8 mouse cellular contexts compared by ENCODE assay signal in the genomic region with DNA sequence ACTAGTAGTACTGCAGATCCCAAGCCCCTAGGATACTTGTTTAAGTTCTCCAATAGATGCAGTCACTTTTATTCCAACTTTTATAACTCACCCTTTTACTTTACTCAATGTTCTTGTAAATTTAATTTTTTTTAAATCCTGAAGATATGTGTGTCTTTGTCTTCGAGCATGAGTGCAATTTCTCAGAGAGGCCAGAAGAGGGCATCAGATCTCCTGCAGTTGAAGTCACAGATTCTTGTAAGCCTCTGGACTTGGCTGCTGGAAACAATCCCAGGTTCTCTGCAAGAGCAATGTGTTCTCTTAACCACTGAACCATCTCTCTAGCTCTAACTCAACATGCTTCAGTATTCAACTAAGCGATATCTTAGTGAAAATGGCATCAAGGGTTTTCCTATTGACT.
DNase-seq lines count a peak whose midpoint lies in the region; ATAC-seq and TF ChIP-seq lines count a peak whose summit lies in the region.

No protein-coding gene starts in this region.

- TF ChIP-seq EP300 in liver, embryonic 14.5 days (IDR thresholded peaks at IDR 0.05; ENCODE audit: low read depth), result no peak

- WGBS in forebrain, postnatal 0 days, result 73% methylated on average over 2 of the region's 2 CpGs
- 66% methylated on average over 2 of the region's 2 CpGs for WGBS in forebrain, embryonic 10.5 days
- WGBS in liver, embryonic 14.5 days (ENCODE audit: insufficient replicate concordance), result 38% methylated on average over 2 of the region's 2 CpGs
- 55% methylated on average over 2 of the region's 2 CpGs for WGBS in liver, embryonic 11.5 days

- no peak overlapping the region for H3K27ac ChIP-seq in forebrain, postnatal 0 days (ENCODE audit: low read depth, low read length)
- H3K27ac ChIP-seq in forebrain, embryonic 10.5 days, result no peak overlapping the region
- no peak overlapping the region for H3K27ac ChIP-seq in liver, embryonic 14.5 days
- no peak overlapping the region for H3K27ac ChIP-seq in liver, embryonic 11.5 days (ENCODE audit: low read depth, low read length)

- no peak for DNase-seq in forebrain, postnatal 0 days
- DNase-seq in forebrain, embryonic 10.5 days (ENCODE audit: extremely low spot score, low spot score), result no peak
- no peak for DNase-seq in liver, embryonic 14.5 days (ENCODE audit: low read depth in 3 of 3, low spot score in 3 of 3)
- DNase-seq in liver, embryonic 11.5 days (ENCODE audit: low spot score), result no peak
- DNase-seq in ZHBTc4 (ENCODE audit: low read depth, low spot score), result peak; percentile 64
- DNase-seq in mesoderm, embryonic 11.5 days (ENCODE audit: low read depth, low spot score), result peak; percentile 25
- DNase-seq in spleen, postnatal 14 days (ENCODE audit: low spot score in 2 of 2), result no peak
- DNase-seq in thymus, postnatal 0 days (ENCODE audit: low spot score), result no peak

- no peak for ATAC-seq in forebrain, postnatal 0 days
- ATAC-seq in liver, embryonic 14.5 days (ENCODE audit: insufficient read depth), result no peak
- ATAC-seq in liver, embryonic 11.5 days (replicated peaks; ENCODE audit: low FRiP score), result no peak

- no peaks in the 10 kb centered on the region for H3K36me3 ChIP-seq in forebrain, postnatal 0 days (ENCODE audit: insufficient read depth)
- no peaks in the 10 kb centered on the region for H3K36me3 ChIP-seq in forebrain, embryonic 10.5 days (replicated peaks)
- H3K36me3 ChIP-seq in liver, embryonic 14.5 days (replicated peaks; ENCODE audit: control insufficient read depth, insufficient read depth, low read depth), result no peaks in the 10 kb centered on the region
- no peaks in the 10 kb centered on the region for H3K36me3 ChIP-seq in liver, embryonic 11.5 days (ENCODE audit: control insufficient read depth, insufficient read depth, low read length)

- H3K9me3 ChIP-seq in forebrain, postnatal 0 days (ENCODE audit: low read length), result no peaks in the 10 kb centered on the region
- H3K9me3 ChIP-seq in forebrain, embryonic 10.5 days, result no peaks in the 10 kb centered on the region
- no peaks in the 10 kb centered on the region for H3K9me3 ChIP-seq in liver, embryonic 14.5 days (ENCODE audit: control insufficient read depth, low read length)
- no peaks in the 10 kb centered on the region for H3K9me3 ChIP-seq in liver, embryonic 11.5 days (ENCODE audit: control insufficient read depth, low read length)

- no peaks in the 10 kb centered on the region for H3K4me1 ChIP-seq in forebrain, postnatal 0 days (ENCODE audit: insufficient read depth)
- no peaks in the 10 kb centered on the region for H3K4me1 ChIP-seq in forebrain, embryonic 10.5 days
- H3K4me1 ChIP-seq in liver, embryonic 14.5 days (replicated peaks; ENCODE audit: control insufficient read depth in 2 of 2, insufficient read depth in 2 of 2, low read length in 1 of 2), result no peaks in the 10 kb centered on the region
- no peaks in the 10 kb centered on the region for H3K4me1 ChIP-seq in liver, embryonic 11.5 days (replicated peaks; ENCODE audit: control insufficient read depth, insufficient read depth, low read length)

- no peak overlapping the region for H3K4me2 ChIP-seq in forebrain, postnatal 0 days (ENCODE audit: low read depth)
- no peak overlapping the region for H3K4me2 ChIP-seq in liver, embryonic 14.5 days (ENCODE audit: low read depth)
- H3K4me2 ChIP-seq in liver, embryonic 11.5 days, result no peak overlapping the region

- H3K4me3 ChIP-seq in forebrain, postnatal 0 days (ENCODE audit: low read depth, low read length), result no peak overlapping the region
- H3K4me3 ChIP-seq in forebrain, embryonic 10.5 days, result no peak overlapping the region
- no peak overlapping the region for H3K4me3 ChIP-seq in liver, embryonic 14.5 days (ENCODE audit: insufficient read depth in 1 of 2, low read depth in 2 of 2, low read length in 2 of 2)
- H3K4me3 ChIP-seq in liver, embryonic 11.5 days (ENCODE audit: low read depth, low read length), result no peak overlapping the region

- no peak overlapping the region for H3K9ac ChIP-seq in forebrain, postnatal 0 days
- no peak overlapping the region for H3K9ac ChIP-seq in liver, embryonic 14.5 days (replicated peaks)
- no peak overlapping the region for H3K9ac ChIP-seq in liver, embryonic 11.5 days (ENCODE audit: low read depth, low read length)

- H3K27me3 ChIP-seq in forebrain, postnatal 0 days (ENCODE audit: insufficient read depth, low read length), result no peaks in the 10 kb centered on the region
- no peaks in the 10 kb centered on the region for H3K27me3 ChIP-seq in forebrain, embryonic 10.5 days (ENCODE audit: poor library complexity, severe bottlenecking)
- no peaks in the 10 kb centered on the region for H3K27me3 ChIP-seq in liver, embryonic 14.5 days (ENCODE audit: control insufficient read depth, insufficient read depth, low read length)
- no peaks in the 10 kb centered on the region for H3K27me3 ChIP-seq in liver, embryonic 11.5 days (replicated peaks; ENCODE audit: control insufficient read depth, insufficient read depth, low read length)

- TF ChIP-seq CTCF in forebrain, postnatal 0 days (IDR thresholded peaks at IDR 0.05; ENCODE audit: low read depth), result peak; percentile 52
- peak; percentile 43; the same call in 1 of the 2 replicates for TF ChIP-seq CTCF in liver, embryonic 14.5 days (IDR thresholded peaks at IDR 0.05; ENCODE audit: low read depth)

Comparison
In these comparisons a context has a peak if more than half of its experiments do, and no peak if none do; other contexts are left out.
1. DNase-seq: peak in ZHBTc4 (single experiment) and mesoderm, embryonic 11.5 days (single experiment); none in forebrain, postnatal 0 days (single experiment), forebrain, embryonic 10.5 days (single experiment), liver, embryonic 14.5 days (0 of 3), liver, embryonic 11.5 days (single experiment), spleen, postnatal 14 days (0 of 2) and thymus, postnatal 0 days (single experiment).